Mouse (Mus musculus): ENCODE results near the gene Map3k21.

- TF ChIP-seq CTCF (IDR thresholded peaks at IDR 0.05; ENCODE audit: low read depth, low read length) (peak; percentile 32; the same call in 1 of the 2 replicates), POLR2A (IDR thresholded peaks at IDR 0.05; ENCODE audit: extremely low read depth, insufficient read depth, low read length) (no peak)
Measured at GRCm38 (mm10) chr8:125901167-125901566, 9.1 kb upstream of the Map3k21 start.
